Mouse (Mus musculus): ENCODE data around the gene Apoa4.

DNA sequence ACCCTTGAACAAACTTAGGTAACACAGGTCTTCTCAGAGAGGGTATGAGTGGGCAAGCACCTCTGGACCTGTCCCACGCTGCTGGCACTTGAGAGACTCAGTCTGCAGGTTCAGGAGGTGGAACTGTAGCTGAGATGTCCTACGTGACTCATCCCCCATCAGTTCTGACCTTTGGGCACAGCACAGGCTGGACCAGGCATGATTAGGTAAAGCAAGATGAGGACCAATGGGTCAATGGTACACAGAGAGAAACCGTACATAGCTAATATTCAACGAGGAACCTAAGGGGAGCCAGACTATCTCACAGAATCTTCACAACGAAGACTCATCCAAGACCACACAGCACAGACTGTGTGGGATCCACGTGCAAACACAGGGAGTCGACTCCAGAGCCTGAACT, 1.6 kb upstream of the Apoa4 start:
- TF ChIP-seq CTCF (IDR thresholded peaks at IDR 0.05; ENCODE audit: borderline replicate concordance, insufficient read depth, low read depth, low read length): no peak
- TF ChIP-seq POLR2A (IDR thresholded peaks at IDR 0.05; ENCODE audit: borderline replicate concordance, insufficient read depth, low read length): no peak
